Mouse (Mus musculus) kidney, adult 2 months (tissue): ENCODE measurements at regions not wholly inside any gene's neighbourhood (a gene's known extent, or its start where the extent isn't known, plus 50 kb on each side); places are given as distances from the start of the nearest gene placed in this dataset.

ENCODE experiments used
- DNase-seq: peaks from one replicate; pipeline ENCODE4 v3.0.0; 2021
- H3K27ac ChIP-seq: fragments of 200-500 bp; 2 replicates; pipeline ENCODE4 v1.5.1; 2012; ENCODE audit warnings: low read depth, low read length, control low read depth, inconsistent platforms; ENCODE audit not compliant: insufficient read depth
- H3K27me3 ChIP-seq: fragments of 200-500 bp; replicated peaks from 2 replicates; pipeline ENCODE4 v1.6.1; 2012; ENCODE audit warnings: mild to moderate bottlenecking, moderate library complexity, low read length, inconsistent platforms; ENCODE audit not compliant: control insufficient read depth, insufficient read depth
- H3K36me3 ChIP-seq: fragments of 200-500 bp; 2 replicates; pipeline ENCODE4 v1.6.1; 2012; ENCODE audit warnings: mild to moderate bottlenecking, moderate library complexity, low read length, inconsistent platforms; ENCODE audit not compliant: control insufficient read depth, insufficient read depth
- H3K4me1 ChIP-seq: fragments of 200-500 bp; 2 replicates; pipeline ENCODE4 v1.6.1; 2011; ENCODE audit warnings: low read length; ENCODE audit not compliant: control insufficient read depth, insufficient read depth
- H3K4me3 ChIP-seq: fragments of 200-500 bp; 2 replicates; pipeline ENCODE4 v1.5.1; 2011; ENCODE audit warnings: mild to moderate bottlenecking, low read depth, low read length, control low read depth; ENCODE audit not compliant: insufficient read depth
- CTCF ChIP-seq: fragments of 200-500 bp; conservative IDR thresholded peaks from 2 replicates; pipeline ENCODE4 v1.5.1; 2011; ENCODE audit warnings: low read depth, mild to moderate bottlenecking, control low read depth, low read length, moderate library complexity, mixed read lengths; ENCODE audit not compliant: insufficient read depth, insufficient read length
- POLR2A ChIP-seq: fragments of 200-500 bp; IDR thresholded peaks from one replicate; pipeline ENCODE4 v1.6.1; 2011; ENCODE audit warnings: low read depth, low read length, control low read depth
- WGBS: fragments of 180-500 bp; shearing (Covaris S2); methylation state at CpG from one replicate; pipeline ENCODE4 v1.1.7; 2018; 5-methylcytosine and 5-hydroxymethylcytosine counted together

DNA sequence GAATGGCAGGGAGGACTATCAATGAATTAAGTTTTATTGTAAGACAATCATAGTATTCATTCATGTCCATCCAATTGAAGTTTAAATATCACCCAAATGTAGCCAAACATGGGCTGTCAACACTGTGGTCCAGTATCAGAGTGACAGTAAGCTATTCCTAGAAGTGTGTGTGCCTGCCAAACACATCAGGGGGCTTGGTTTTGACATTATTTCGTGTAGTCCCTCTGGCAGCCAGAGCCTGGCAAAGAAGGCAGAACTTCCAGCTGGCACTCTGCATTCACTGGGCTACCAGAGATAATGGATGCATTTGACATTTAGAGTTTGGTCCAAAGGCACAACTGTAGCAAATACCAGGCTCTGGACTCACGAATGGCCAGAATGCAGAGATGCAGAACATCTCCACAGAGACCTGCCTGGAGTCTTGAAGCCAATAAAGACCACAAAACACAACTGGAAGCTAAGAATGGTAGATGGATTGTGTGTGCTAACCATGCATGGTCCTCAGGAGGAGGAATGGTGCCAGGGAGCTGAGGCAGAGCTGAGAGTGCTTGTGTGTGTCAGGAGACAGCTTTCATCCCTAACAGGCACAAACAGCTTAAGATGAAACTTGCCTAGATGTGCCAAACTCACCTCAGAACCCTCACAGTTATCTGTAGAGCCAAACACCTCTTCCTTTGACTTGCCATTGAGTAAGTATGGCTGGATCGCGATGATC, 210.9 kb downstream of the Lrig3 start:
- no peak overlapping the region for H3K4me3 ChIP-seq
- H3K27me3 ChIP-seq: no peaks in the 10 kb centered on the region
- DNase-seq: no peak
- TF ChIP-seq CTCF (no peak), POLR2A (no peak)
- H3K4me1 ChIP-seq: no peaks in the 10 kb centered on the region
- no peak overlapping the region for H3K27ac ChIP-seq
- 80% methylated on average over 4 of the region's 4 CpGs for WGBS
- H3K36me3 ChIP-seq: no peaks in the 10 kb centered on the region

DNA sequence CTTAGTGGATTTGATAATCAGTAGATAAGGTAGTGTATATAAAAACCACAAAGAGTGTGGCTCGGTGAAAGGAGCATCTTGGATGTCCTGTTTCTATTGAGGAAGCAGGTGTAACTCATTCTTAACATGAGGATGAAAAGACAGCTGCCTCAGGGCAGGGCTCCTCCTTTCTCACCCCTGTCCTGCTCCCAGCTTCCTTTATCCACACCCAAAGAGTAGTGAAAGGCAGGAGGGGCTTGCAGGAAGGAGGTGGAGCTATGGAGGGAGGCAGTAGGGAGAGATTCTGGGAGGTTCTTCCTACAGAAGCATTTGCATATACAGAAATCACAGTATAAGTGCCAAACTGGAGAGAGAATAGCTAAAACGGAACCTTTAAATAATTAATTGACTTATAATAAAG, 216.4 kb downstream of the Lrig3 start:
- WGBS: 79% methylated on average over 2 of the region's 2 CpGs
- Histone ChIP-seq H3K27me3 (no peaks in the 10 kb centered on the region), H3K4me3 (no peak overlapping the region), H3K36me3 (no peaks in the 10 kb centered on the region), H3K27ac (no peak overlapping the region), H3K4me1 (no peaks in the 10 kb centered on the region)
- TF ChIP-seq POLR2A (no peak), CTCF (no peak)
- no peak for DNase-seq

GRCm38 (mm10) chr10:126183961-126184360, 218.0 kb downstream of the Lrig3 start:
- TF ChIP-seq POLR2A: no peak
- no peak for TF ChIP-seq CTCF
- DNase-seq: no peak
- Histone ChIP-seq H3K4me3 (no peak overlapping the region), H3K27me3 (no peaks in the 10 kb centered on the region), H3K4me1 (no peaks in the 10 kb centered on the region), H3K27ac (no peak overlapping the region), H3K36me3 (no peaks in the 10 kb centered on the region)
- 68% methylated on average over 2 of the region's 2 CpGs for WGBS

DNA sequence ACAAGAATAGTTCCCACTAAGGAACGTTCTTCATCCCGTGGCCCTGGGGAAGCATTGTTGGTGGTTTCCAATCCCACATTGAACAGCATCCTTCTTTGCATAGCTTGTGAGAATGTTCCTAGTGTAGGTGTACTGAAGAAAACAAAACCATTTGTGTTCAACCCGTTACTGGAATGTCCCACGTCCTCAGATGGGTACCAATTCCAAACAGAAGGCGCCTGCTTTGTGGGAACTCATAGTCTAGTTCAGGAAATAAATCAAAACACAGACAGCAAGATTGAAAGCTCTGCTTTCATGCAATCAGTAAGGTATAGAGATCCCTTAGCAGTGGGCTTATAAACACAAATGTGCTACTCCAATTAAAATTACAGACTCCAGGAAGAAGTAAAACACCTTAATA, 219.4 kb downstream of the Lrig3 start:
- no peak for TF ChIP-seq POLR2A
- no peak for TF ChIP-seq CTCF
- H3K27ac ChIP-seq: no peak overlapping the region
- 90% methylated on average over 5 of the region's 5 CpGs for WGBS
- H3K4me3 ChIP-seq: no peak overlapping the region
- no peaks in the 10 kb centered on the region for H3K36me3 ChIP-seq
- no peaks in the 10 kb centered on the region for H3K4me1 ChIP-seq
- H3K27me3 ChIP-seq: no peaks in the 10 kb centered on the region
- DNase-seq: no peak

DNA sequence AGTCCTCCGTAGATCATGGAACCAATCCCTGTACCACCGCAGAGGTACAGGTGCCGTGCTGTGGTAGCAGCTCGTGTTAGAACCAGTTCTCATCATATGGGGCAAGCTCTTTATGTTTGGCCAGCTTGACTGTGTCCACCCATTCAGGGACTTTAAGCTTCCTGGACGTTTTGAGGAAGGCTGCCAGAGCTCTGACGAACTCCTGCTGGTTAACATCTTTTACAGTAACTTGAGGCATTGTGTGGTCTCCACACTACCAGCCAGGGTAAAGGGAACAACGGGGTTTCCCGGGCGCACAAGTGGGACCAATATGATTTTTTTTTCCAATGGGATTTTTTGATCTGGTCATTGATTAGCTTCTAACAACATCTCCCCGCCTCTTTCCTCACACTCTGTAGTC, 220.1 kb downstream of the Lrig3 start:
- Histone ChIP-seq H3K27ac (no peak overlapping the region), H3K4me3 (no peak overlapping the region), H3K27me3 (no peaks in the 10 kb centered on the region), H3K36me3 (no peaks in the 10 kb centered on the region), H3K4me1 (no peaks in the 10 kb centered on the region)
- TF ChIP-seq CTCF: no peak
- TF ChIP-seq POLR2A: no peak
- no peak for DNase-seq
- WGBS: 89% methylated on average over 10 of the region's 10 CpGs

GRCm38 (mm10) chr10:126189001-126189400, 223.0 kb downstream of the Lrig3 start:
- H3K27ac ChIP-seq: no peak overlapping the region
- DNase-seq: no peak
- no peak overlapping the region for H3K4me3 ChIP-seq
- 69% methylated on average over 10 of the region's 10 CpGs for WGBS
- no peaks in the 10 kb centered on the region for H3K27me3 ChIP-seq
- no peaks in the 10 kb centered on the region for H3K4me1 ChIP-seq
- H3K36me3 ChIP-seq: no peaks in the 10 kb centered on the region
- TF ChIP-seq POLR2A: no peak
- TF ChIP-seq CTCF: no peak
